Mouse (Mus musculus) intestine, embryonic 16.5 days (tissue): ENCODE results near the gene Sec31a. TPM values are rescaled to one million over a fixed set of nuclear protein-coding genes. Genes with fewer than 3 reads are reported as not detected.

Experiments
- ATAC-seq: fragments of 200-750 bp; cut with Nextera tagmentation; 2 replicates; pipeline ENCODE4 v1.8.0; 2017; ENCODE audit warnings: moderate TSS enrichment, moderate library complexity
- H3K27ac ChIP-seq: fragments of 300-500 bp; sonication (generic); 2 replicates; pipeline ENCODE4 v1.5.1; 2014; ENCODE audit warnings: mild to moderate bottlenecking, low read length
- H3K27me3 ChIP-seq: fragments of 300-500 bp; sonication (generic); replicated peaks from 2 replicates; pipeline ENCODE4 v1.6.1; 2014; ENCODE audit warnings: low read length, control low read depth, mixed read lengths; ENCODE audit not compliant: control insufficient read depth, insufficient read depth
- H3K36me3 ChIP-seq: fragments of 300-500 bp; sonication (generic); 2 replicates; pipeline ENCODE4 v1.6.1; 2014; ENCODE audit warnings: low read length, control low read depth; ENCODE audit not compliant: control insufficient read depth, insufficient read depth
- H3K4me1 ChIP-seq: fragments of 300-500 bp; sonication (generic); 2 replicates; pipeline ENCODE4 v1.6.1; 2014; ENCODE audit warnings: low read length, control low read depth, mixed read lengths; ENCODE audit not compliant: control insufficient read depth, insufficient read depth
- H3K4me2 ChIP-seq: fragments of 300-500 bp; sonication (generic); 2 replicates; pipeline ENCODE4 v1.6.1; 2014; ENCODE audit warnings: low read depth, low read length, control low read depth
- H3K4me3 ChIP-seq: fragments of 300-500 bp; sonication (generic); 2 replicates; pipeline ENCODE4 v1.5.1; 2014; ENCODE audit warnings: mild to moderate bottlenecking, low read length
- H3K9ac ChIP-seq: fragments of 300-500 bp; sonication (generic); 2 replicates; pipeline ENCODE4 v1.6.1; 2014; ENCODE audit warnings: low read depth, low read length
- H3K9me3 ChIP-seq: fragments of 300-500 bp; sonication (generic); 2 replicates; pipeline ENCODE4 v1.6.1; 2016; ENCODE audit warnings: low read length, control low read depth; ENCODE audit not compliant: control insufficient read depth
- WGBS: fragments of 180-500 bp; shearing (Covaris S2); extraction: QIAGEN DNeasy Blood & Tissue Kit; methylation state at CpG from one replicate; pipeline ENCODE4 v1.1.7; 2014; 5-methylcytosine and 5-hydroxymethylcytosine counted together
- polyA plus RNA-seq: library from polyadenylated mRNA; unstranded; fragments of >200 nt; fragmentation: Nextera tagmentation; extraction: Ambion mirVana; gene quantifications from 2 replicates; pipeline ENCODE4 v1.2.1, GENCODE M21; 2015

The Sec31a gene
- polyA plus RNA-seq, 1 experiment from 2014 or later: 183 TPM

DNA sequence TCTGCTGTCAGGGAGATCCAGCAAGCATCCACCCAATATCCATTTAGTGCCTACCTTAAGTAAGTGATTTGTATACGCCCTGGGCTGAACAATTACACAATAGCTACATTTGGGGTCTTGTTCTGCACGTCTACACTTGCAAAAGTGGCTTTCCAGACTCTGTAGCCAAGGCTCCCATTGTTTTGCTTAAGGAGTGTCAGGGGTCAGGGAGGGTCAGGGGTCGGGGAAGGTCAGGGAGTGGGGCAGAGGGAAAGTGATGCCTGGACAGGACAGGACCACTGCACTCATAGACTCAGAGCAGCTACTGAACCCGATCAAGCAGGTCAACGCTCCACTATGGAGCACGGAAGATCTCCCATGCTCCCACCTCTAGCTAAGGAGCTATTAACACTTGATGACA lies 72.9 kb downstream of the Sec31a start:
- Histone ChIP-seq H3K27ac (no peak overlapping the region), H3K9me3 (peaks cover 3% of the 10 kb centered on the region; the same call in 1 of the 2 replicates), H3K4me1 (no peaks in the 10 kb centered on the region), H3K27me3 (no peaks in the 10 kb centered on the region), H3K9ac (no peak overlapping the region), H3K36me3 (no peaks in the 10 kb centered on the region), H3K4me3 (no peak overlapping the region), H3K4me2 (no peak overlapping the region)
- ATAC-seq: no peak
- WGBS: 47% methylated on average over 6 of the region's 6 CpGs

GRCm38 (mm10) chr5:100342422-100342821 lies 73.6 kb downstream of the Sec31a start:
- Histone ChIP-seq H3K36me3 (no peaks in the 10 kb centered on the region), H3K4me2 (no peak overlapping the region), H3K4me3 (no peak overlapping the region), H3K27me3 (no peaks in the 10 kb centered on the region), H3K27ac (no peak overlapping the region), H3K9ac (no peak overlapping the region), H3K9me3 (peaks cover 3% of the 10 kb centered on the region; the same call in 1 of the 2 replicates), H3K4me1 (no peaks in the 10 kb centered on the region)
- ATAC-seq: no peak
- 79% methylated on average over 6 of the region's 6 CpGs for WGBS

GRCm38 (mm10) chr5:100341042-100341441 lies 75.0 kb downstream of the Sec31a start:
- H3K9ac ChIP-seq: no peak overlapping the region
- no peaks in the 10 kb centered on the region for H3K27me3 ChIP-seq
- peaks cover 3% of the 10 kb centered on the region; the same call in 1 of the 2 replicates for H3K9me3 ChIP-seq
- no peak overlapping the region for H3K4me3 ChIP-seq
- no peaks in the 10 kb centered on the region for H3K36me3 ChIP-seq
- no peak overlapping the region for H3K27ac ChIP-seq
- no peak overlapping the region for H3K4me2 ChIP-seq
- no peaks in the 10 kb centered on the region for H3K4me1 ChIP-seq
- ATAC-seq: no peak
- WGBS: 79% methylated on average over 7 of the region's 7 CpGs

DNA sequence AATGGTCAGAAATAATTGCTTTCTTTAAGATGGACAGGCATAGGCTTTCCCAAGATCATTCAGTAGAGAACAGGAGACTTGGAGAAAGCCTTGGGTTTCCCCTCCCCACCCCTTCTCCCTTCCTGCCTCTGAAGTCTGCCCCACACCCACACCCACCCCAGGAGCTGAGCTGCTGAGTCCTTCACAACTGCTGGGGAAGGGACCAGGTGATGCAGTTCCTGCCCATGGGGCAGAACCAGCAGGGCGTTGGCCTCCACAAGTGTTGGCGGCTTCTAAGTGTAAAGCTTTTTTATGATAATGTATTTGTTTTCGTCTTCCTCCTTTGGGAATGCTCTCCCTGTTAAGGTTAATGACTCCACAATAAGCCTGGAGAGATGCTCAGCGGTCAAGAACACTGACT lies 78.2 kb downstream of the Sec31a start:
- Histone ChIP-seq H3K4me2 (no peak overlapping the region), H3K9ac (no peak overlapping the region), H3K4me1 (no peaks in the 10 kb centered on the region), H3K4me3 (no peak overlapping the region), H3K27me3 (no peaks in the 10 kb centered on the region), H3K9me3 (no peaks in the 10 kb centered on the region), H3K27ac (no peak overlapping the region), H3K36me3 (no peaks in the 10 kb centered on the region)
- ATAC-seq: no peak
- 85% methylated on average over 4 of the region's 4 CpGs for WGBS

DNA sequence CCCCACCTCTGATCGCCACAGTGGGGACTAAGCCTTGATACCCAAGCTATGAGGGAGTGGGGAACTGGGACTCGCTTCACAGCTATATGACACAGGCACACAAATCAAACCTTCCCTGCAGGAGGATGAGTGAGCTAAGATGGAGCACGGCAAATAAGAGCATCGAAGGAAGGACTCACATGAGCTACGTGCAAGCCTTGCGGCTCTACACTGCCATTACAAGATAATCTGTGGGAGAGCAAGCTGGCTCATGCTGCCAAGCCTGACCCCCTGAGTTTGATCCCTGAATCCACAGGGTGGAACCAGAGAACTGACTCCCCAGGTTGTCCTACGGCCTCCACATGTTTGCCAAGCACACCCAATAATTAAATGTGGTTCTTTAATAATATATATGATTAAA lies 79.2 kb downstream of the Sec31a start:
- H3K36me3 ChIP-seq: no peaks in the 10 kb centered on the region
- no peak overlapping the region for H3K4me3 ChIP-seq
- H3K27ac ChIP-seq: no peak overlapping the region
- no peaks in the 10 kb centered on the region for H3K9me3 ChIP-seq
- no peak overlapping the region for H3K4me2 ChIP-seq
- no peak for ATAC-seq
- no peaks in the 10 kb centered on the region for H3K27me3 ChIP-seq
- WGBS: 81% methylated on average over 7 of the region's 7 CpGs
- H3K4me1 ChIP-seq: no peaks in the 10 kb centered on the region
- no peak overlapping the region for H3K9ac ChIP-seq

- Histone ChIP-seq H3K4me3 (no peak overlapping the region), H3K36me3 (no peaks in the 10 kb centered on the region), H3K9me3 (no peaks in the 10 kb centered on the region), H3K27me3 (no peaks in the 10 kb centered on the region), H3K9ac (no peak overlapping the region), H3K27ac (no peak overlapping the region), H3K4me1 (no peaks in the 10 kb centered on the region), H3K4me2 (no peak overlapping the region)
- ATAC-seq: no peak
- 69% methylated on average over 5 of the region's 5 CpGs for WGBS
These were observed 80.4 kb downstream of the Sec31a start for GRCm38 (mm10) chr5:100335581-100336080.

DNA sequence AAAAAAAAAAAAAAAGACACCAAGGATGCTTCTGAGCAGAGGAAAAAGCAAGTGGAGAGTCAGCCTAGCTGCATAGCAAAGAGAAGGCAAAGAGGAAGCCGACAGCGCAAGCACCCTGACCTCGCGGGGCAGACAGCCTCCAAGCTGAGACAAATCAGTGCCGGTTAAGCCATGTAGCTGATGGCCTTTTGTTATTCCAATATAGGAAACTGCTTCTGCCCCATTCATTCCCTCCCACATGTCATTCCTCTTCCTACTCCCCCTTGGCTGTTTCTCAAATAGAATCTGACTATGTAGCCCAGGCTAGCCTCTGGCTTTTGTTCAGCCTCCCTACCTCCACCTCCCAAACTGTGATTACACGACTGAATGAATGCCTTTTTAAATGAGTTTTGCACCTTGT lies 81.3 kb downstream of the Sec31a start:
- H3K9me3 ChIP-seq: no peaks in the 10 kb centered on the region
- H3K27ac ChIP-seq: no peak overlapping the region
- no peaks in the 10 kb centered on the region for H3K36me3 ChIP-seq
- H3K4me2 ChIP-seq: no peak overlapping the region
- 51% methylated on average over 6 of the region's 6 CpGs for WGBS
- H3K9ac ChIP-seq: no peak overlapping the region
- no peak overlapping the region for H3K4me3 ChIP-seq
- no peaks in the 10 kb centered on the region for H3K4me1 ChIP-seq
- no peak for ATAC-seq
- no peaks in the 10 kb centered on the region for H3K27me3 ChIP-seq

- Histone ChIP-seq H3K4me1 (no peaks in the 10 kb centered on the region), H3K4me2 (no peak overlapping the region), H3K36me3 (no peaks in the 10 kb centered on the region), H3K9me3 (no peaks in the 10 kb centered on the region), H3K9ac (no peak overlapping the region), H3K27me3 (no peaks in the 10 kb centered on the region), H3K27ac (no peak overlapping the region), H3K4me3 (no peak overlapping the region)
- WGBS: 47% methylated on average over 14 of the region's 14 CpGs
- ATAC-seq: peak; percentile 82
These were observed 82.2 kb downstream of the Sec31a start for GRCm38 (mm10) chr5:100333607-100334380.

GRCm38 (mm10) chr5:100332300-100333004 lies 83.6 kb downstream of the Sec31a start:
- no peak overlapping the region for H3K27ac ChIP-seq
- no peaks in the 10 kb centered on the region for H3K4me1 ChIP-seq
- no peaks in the 10 kb centered on the region for H3K9me3 ChIP-seq
- no peak overlapping the region for H3K9ac ChIP-seq
- no peak for ATAC-seq
- no peaks in the 10 kb centered on the region for H3K36me3 ChIP-seq
- H3K4me3 ChIP-seq: no peak overlapping the region
- no peaks in the 10 kb centered on the region for H3K27me3 ChIP-seq
- WGBS: 72% methylated on average over 8 of the region's 8 CpGs
- no peak overlapping the region for H3K4me2 ChIP-seq
